Mouse (Mus musculus): ENCODE results near the gene Atcay.
A peak's percentile ranks its signal among the peaks of the same experiment; 100 is the strongest.

DNA sequence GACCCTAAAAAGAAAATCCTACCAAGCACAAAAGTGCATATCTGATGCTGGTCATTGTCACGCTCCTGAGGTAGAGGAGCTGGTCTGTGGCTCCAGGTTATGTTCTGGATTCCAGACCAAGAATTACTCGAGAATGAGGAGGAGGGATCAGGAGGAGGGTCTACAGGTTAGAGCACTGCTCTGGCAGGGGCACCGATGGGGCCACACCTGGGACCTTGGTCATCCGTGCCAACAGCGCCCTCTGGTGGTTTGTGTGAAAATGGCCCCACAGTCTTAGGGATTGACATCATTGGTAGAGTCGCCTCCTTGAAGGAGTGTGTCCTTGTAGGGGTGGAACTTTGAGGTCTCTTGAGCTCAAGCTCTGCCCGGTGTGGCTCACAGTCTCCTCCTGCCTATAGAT lies 12.7 kb downstream of the Atcay start:
- TF ChIP-seq POLR2A (IDR thresholded peaks at IDR 0.05; ENCODE audit: control insufficient read depth, low read depth, low read length) (no peak), CTCF (IDR thresholded peaks at IDR 0.05; ENCODE audit: control insufficient read depth, insufficient read depth, insufficient replicate concordance, low read depth, low read length) (peak; percentile 95)

Measured in testis, adult 2 months (tissue).